Mouse (Mus musculus): Measurements from ENCODE around the gene Gm39653.

The Gm39653 gene

GRCm38 (mm10) chr1:63615668-63616067, at the start of gene Gm39653:
Gm39653 (plus strand) TSS chr1:63615968.
- WGBS = 92% methylated on average over 3 of the region's 3 CpGs

- 30% methylated on average over 7 of the region's 7 CpGs for WGBS
Observed at GRCm38 (mm10) chr1:63566501-63566900, 49.3 kb upstream of the Gm39653 start.

- WGBS = 31% methylated on average over 4 of the region's 4 CpGs
Observed at GRCm38 (mm10) chr1:63567031-63567430, 48.7 kb upstream of the Gm39653 start.

DNA sequence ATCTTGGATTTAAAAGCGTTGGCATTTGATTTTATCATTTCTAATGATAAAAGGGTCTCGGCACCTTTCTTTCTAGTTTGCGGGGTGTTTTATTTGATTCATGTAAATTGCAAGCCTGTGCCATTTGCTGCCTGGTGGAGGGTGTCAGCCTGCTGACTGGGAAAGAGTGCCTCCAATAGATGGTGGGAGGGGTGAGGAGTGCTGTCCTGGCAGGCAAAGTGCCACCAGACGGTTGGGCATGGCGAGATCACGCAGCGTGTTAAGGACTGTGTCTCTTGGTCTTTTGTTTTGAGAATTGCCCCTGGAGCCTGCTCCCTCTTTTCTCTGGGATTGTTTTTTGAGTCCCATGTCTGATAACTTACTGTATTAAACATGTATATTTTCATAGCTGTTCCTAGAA, 43.5 kb upstream of the Gm39653 start:
- 55% methylated on average over 7 of the region's 7 CpGs for WGBS

GRCm38 (mm10) chr1:63573432-63573831, 42.3 kb upstream of the Gm39653 start:
- WGBS = 40% methylated on average over 6 of the region's 6 CpGs

GRCm38 (mm10) chr1:63573864-63574611, 41.7 kb upstream of the Gm39653 start:
- 54% methylated on average over 12 of the region's 12 CpGs for WGBS

DNA sequence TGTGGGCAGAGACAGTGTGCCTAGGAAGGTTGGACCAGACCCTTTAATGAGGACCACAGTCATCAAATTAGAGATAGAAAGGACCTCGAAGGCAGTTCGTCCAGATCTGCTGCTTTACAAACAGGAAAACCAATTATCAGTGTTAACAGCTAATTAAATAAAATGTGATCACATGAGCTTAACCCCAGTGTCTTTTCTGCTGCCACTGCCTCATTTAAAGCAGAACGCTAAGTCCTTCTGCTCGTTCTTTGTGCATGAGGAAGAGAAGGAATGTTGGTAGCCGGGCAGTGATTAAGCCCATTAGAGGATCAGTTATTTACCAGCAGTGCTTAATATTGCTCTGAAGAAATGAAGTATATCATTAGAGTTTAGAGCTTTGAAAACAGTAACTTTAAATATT, 39.0 kb upstream of the Gm39653 start:
- WGBS = 67% methylated on average over 5 of the region's 5 CpGs

- WGBS = 77% methylated on average over 8 of the region's 8 CpGs
Observed at GRCm38 (mm10) chr1:63579153-63579552, 36.6 kb upstream of the Gm39653 start.

DNA sequence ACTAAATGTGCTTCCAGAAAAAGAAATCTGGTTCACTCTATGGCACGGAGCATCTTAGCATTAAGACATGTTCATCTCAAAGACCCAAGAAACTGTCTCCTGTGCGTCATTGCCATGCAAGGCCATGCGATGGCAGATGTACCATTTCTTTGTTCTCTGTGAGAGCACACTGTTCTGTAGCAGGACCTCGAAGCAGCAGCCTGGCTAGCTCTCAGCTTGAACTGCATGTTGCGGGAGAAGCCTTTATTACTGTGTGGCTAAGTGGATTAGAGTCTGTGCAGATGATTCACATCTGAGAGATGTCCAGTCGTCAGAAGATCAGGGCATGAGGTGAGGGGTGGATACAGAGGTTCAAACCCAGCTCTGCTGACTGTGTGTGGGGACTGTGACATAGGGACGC, 28.9 kb upstream of the Gm39653 start:
- WGBS = 61% methylated on average over 7 of the region's 7 CpGs

GRCm38 (mm10) chr1:63603870-63604500, 11.8 kb upstream of the Gm39653 start:
- WGBS = 73% methylated on average over 3 of the region's 3 CpGs

GRCm38 (mm10) chr1:63609613-63610012, 6.2 kb upstream of the Gm39653 start:
- 92% methylated on average over 4 of the region's 4 CpGs for WGBS

- WGBS = 11% methylated on average over 11 of the region's 11 CpGs
Observed at GRCm38 (mm10) chr1:63614594-63614993, 1.2 kb upstream of the Gm39653 start.

DNA sequence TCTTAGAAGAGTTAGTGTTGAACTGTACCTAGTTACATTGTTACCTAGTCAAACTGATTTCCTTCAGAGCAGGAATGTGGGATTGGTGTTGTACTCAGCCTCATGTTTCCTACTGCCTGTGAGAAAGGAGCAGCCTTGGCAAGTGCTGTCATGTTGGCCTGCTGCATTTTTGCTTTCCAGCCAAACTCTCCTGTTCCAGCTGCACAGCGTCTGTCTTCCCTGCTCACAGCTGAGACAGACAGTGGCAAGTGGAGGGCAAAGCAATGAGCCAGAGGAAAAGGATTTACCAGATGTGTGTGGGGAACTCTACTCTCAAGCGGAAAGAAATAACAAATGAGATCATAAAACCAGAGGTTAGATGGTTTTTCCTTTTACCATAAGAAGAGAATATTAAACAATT, 12.4 kb downstream of the Gm39653 start:
- 48% methylated on average over 2 of the region's 2 CpGs for WGBS

DNA sequence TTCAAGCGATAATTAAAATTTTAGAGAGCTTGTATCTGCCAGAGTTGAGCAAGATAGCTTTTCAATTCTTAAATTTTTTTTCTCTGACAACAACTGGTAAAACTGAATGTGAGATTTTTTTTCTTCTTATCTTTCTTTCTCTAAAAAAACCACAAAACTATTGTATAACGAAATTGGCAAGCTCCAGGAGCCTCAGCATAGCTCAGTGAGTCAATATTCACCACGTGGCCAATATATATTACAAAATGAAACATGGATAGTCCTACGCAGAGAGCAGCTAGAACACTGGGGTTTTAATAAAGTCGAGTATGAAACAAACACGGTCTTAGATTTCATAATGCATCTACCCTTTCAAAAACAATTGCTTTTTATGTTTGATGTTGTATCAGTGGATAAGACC, 24.2 kb downstream of the Gm39653 start:
- WGBS = 67% methylated on average over 6 of the region's 6 CpGs

DNA sequence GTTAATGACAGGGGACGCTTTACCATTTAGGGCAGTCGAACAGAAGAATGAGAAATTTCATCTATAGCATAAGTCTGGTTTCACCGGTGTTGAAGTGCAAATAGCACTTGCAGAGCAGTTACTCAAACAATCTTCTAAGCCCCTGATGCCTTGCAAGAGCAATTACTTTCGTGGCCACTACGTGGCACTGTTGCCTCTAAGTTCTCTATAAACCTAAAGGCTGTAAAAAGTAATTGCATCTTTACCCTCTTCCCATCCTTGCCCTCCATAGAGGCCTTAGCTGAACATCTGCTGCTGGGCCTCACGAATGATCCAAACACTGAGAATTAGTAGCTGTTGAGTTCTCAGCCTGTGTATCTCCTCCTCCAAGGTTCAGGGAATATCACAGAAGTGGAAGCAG, 42.2 kb downstream of the Gm39653 start:
- 9% methylated on average over 6 of the region's 6 CpGs for WGBS

- under 1% methylated on average over 7 of the region's 7 CpGs for WGBS
Observed at GRCm38 (mm10) chr1:63659591-63659990, 43.8 kb downstream of the Gm39653 start.

DNA sequence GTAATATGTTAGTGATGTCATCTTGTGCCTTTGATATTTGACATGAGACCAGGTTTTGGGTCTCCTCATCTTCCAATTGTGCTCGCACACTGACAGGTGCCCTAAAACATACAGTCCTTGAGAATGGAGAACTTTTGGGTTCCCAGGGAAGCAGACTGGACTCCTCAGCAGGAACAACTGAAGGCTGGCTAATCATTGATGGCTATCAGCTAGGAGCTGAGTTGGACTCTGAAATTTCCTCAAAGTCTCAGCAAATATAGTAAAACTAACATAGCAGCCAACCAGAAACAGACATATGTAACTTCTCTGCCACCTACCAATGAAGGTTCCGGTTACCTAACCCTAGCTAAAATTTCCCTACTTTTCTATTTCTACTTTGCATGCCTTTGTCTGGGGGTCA, 50.3 kb downstream of the Gm39653 start:
- 94% methylated on average over 2 of the region's 2 CpGs for WGBS

DNA sequence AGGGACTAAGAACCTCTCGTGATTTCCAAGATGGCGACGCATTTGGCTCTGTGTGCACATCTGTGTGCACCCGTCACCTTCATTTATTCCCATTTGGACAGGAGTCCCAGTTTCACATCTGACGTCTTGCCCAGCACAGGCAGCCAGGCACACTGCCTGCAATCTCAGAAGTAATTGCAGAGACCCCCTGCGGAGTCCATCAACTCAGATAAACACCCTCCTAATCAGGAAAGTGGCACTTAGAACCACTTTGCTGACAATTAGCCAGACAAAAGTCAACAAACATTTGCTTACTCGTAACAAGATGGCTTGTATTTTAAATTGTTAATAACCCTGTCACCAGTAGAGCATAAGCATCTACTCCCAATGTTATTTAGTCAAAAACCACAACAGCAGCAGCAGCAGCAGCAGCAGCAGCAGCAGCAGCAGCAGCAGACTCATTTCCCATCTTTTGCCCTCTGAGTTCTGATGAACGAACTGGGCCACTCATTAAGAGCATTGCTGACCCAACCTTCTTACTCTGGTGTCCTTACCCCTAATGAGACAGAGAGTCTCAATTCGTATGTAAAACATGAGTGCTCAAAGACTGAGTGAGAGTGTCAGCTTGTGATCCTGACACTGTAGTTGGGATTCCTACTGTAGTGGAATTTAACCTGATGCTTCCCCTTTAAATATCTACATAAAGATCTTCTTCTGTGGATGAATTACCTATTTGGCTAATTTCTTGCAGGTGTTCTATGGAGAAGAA, 51.6 kb downstream of the Gm39653 start:
- 58% methylated on average over 9 of the region's 9 CpGs for WGBS

- WGBS = 14% methylated on average over 13 of the region's 13 CpGs
Observed at GRCm38 (mm10) chr1:63667949-63668851, 52.4 kb downstream of the Gm39653 start.

DNA sequence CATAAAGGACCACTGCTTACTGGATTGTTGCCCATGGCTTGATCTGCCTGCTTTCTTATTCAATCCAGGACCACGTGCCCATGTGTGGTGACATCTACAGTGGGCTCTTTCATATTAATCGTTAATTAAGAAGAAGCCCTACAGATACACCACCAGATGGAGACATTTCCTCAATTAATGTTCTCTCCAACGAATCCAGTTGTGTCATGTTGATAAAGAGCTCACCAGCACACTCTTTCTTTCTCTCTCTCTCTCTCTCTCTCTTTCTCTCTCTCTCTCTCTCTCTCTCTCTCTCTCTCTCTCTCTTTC, 53.0 kb downstream of the Gm39653 start:
- WGBS = 0% methylated on average over 3 of the region's 3 CpGs
